Mouse (Mus musculus) brain, embryonic 14.5 days (tissue): ENCODE results near the gene Trim46.

Experiments used
- CTCF ChIP-seq: fragments of 200-500 bp; IDR thresholded peaks from 2 replicates; pipeline ENCODE4 v1.5.1; 2012; ENCODE audit warnings: inconsistent platforms, mild to moderate bottlenecking, moderate library complexity, borderline replicate concordance; ENCODE audit not compliant: insufficient read depth, insufficient read length; ENCODE audit errors: extremely low read depth
- POLR2A ChIP-seq: fragments of 200-500 bp; IDR thresholded peaks from 2 replicates; pipeline ENCODE4 v1.6.1; 2012; ENCODE audit warnings: mild to moderate bottlenecking, inconsistent platforms, borderline replicate concordance; ENCODE audit not compliant: poor library complexity, insufficient read depth, insufficient read length, severe bottlenecking; ENCODE audit errors: extremely low read depth

- no peak for TF ChIP-seq CTCF
- no peak for TF ChIP-seq POLR2A
These were observed 14.8 kb downstream of the Trim46 start for GRCm38 (mm10) chr3:89231345-89231744.
